Mouse (Mus musculus) bone marrow macrophage, adult 2 months (primary cell): Measurements from ENCODE around the gene Plbd2. TPM values are rescaled to one million over a fixed set of nuclear protein-coding genes. Genes with fewer than 3 reads are reported as not detected.

ENCODE experiments used
- H3K27ac ChIP-seq: 2 replicates; pipeline ENCODE4 v1.5.1; 2012; ENCODE audit warnings: low read depth, low read length; ENCODE audit not compliant: insufficient read depth
- H3K4me1 ChIP-seq: 2 replicates; pipeline ENCODE4 v1.6.1; 2012; ENCODE audit warnings: low read length; ENCODE audit not compliant: control insufficient read depth, insufficient read depth
- H3K4me3 ChIP-seq: 2 replicates; pipeline ENCODE4 v1.5.1; 2012; ENCODE audit warnings: mild to moderate bottlenecking, low read length, moderate library complexity; ENCODE audit not compliant: insufficient read depth
- CTCF ChIP-seq: IDR thresholded peaks from 2 replicates; pipeline ENCODE4 v1.5.1; 2012; ENCODE audit warnings: low read depth, mild to moderate bottlenecking, low read length, moderate library complexity
- POLR2A ChIP-seq: IDR thresholded peaks from 2 replicates; pipeline ENCODE4 v1.6.1; 2012; ENCODE audit warnings: mild to moderate bottlenecking, low read depth, low read length, borderline replicate concordance
- polyA plus RNA-seq: library from polyadenylated mRNA; stranded (reverse); fragments of >200 nt; gene quantifications from 2 replicates; pipeline ENCODE4 v1.2.4, GENCODE M21; 2012; ENCODE audit not compliant: missing spikeins, insufficient read depth, insufficient read length

Gene Plbd2
- polyA plus RNA-seq, 1 experiment, result 55.1 TPM

GRCm38 (mm10) chr5:120487844-120488243 is 15.6 kb downstream of the Plbd2 start:
- no peak for TF ChIP-seq CTCF
- TF ChIP-seq POLR2A, result no peak
- Histone ChIP-seq H3K27ac (no peak overlapping the region), H3K4me1 (no peaks in the 10 kb centered on the region), H3K4me3 (no peak overlapping the region)

- Histone ChIP-seq H3K4me3 (no peak overlapping the region), H3K4me1 (no peaks in the 10 kb centered on the region)
- TF ChIP-seq CTCF (no peak), POLR2A (no peak)
These were observed 20.0 kb downstream of the Plbd2 start for GRCm38 (mm10) chr5:120483399-120483798.

GRCm38 (mm10) chr5:120481205-120481604 is 22.2 kb downstream of the Plbd2 start:
- TF ChIP-seq POLR2A, result no peak
- no peak for TF ChIP-seq CTCF
- H3K4me1 ChIP-seq, result no peaks in the 10 kb centered on the region
- no peak overlapping the region for H3K27ac ChIP-seq
- H3K4me3 ChIP-seq, result no peak overlapping the region

More at GRCm38 (mm10) chr5:120483399-120483798, 20.0 kb downstream of the Plbd2 start:
- no peak overlapping the region for H3K27ac ChIP-seq

- no peaks in the 10 kb centered on the region for H3K4me1 ChIP-seq
- TF ChIP-seq POLR2A (no peak), CTCF (no peak)
- no peak overlapping the region for H3K27ac ChIP-seq
- no peak overlapping the region for H3K4me3 ChIP-seq
These were observed 23.9 kb downstream of the Plbd2 start for GRCm38 (mm10) chr5:120479538-120479937.

- H3K4me3 ChIP-seq, result no peak overlapping the region
- TF ChIP-seq POLR2A, result no peak
- TF ChIP-seq CTCF, result no peak
These were observed 25.4 kb downstream of the Plbd2 start for GRCm38 (mm10) chr5:120477993-120478392.

GRCm38 (mm10) chr5:120476296-120476695 is 27.1 kb downstream of the Plbd2 start, which contains the start of gene Sds:
TSS of gene Sds (plus strand) at chr5:120476526.
- Histone ChIP-seq H3K4me3 (no peak within 1 kb of the TSS), H3K27ac (no peak within 1 kb of the TSS), H3K4me1 (no peaks in the 10 kb centered on the region)
- TF ChIP-seq CTCF (no peak), POLR2A (no peak)

More at GRCm38 (mm10) chr5:120477993-120478392, 25.4 kb downstream of the Plbd2 start:
- Histone ChIP-seq H3K4me1 (no peaks in the 10 kb centered on the region), H3K27ac (no peak overlapping the region)

- Histone ChIP-seq H3K27ac (no peak overlapping the region), H3K4me1 (no peaks in the 10 kb centered on the region), H3K4me3 (no peak overlapping the region)
- no peak for TF ChIP-seq POLR2A
- TF ChIP-seq CTCF, result no peak
These were observed 27.6 kb downstream of the Plbd2 start for GRCm38 (mm10) chr5:120475861-120476260.

GRCm38 (mm10) chr5:120473361-120473760 is 30.1 kb downstream of the Plbd2 start:
- TF ChIP-seq CTCF (no peak), POLR2A (no peak)
- Histone ChIP-seq H3K27ac (no peak overlapping the region), H3K4me1 (no peaks in the 10 kb centered on the region), H3K4me3 (no peak overlapping the region)

GRCm38 (mm10) chr5:120472770-120473169 is 30.7 kb downstream of the Plbd2 start, which contains the start of gene Sdsl:
TSS of gene Sdsl (minus strand) at chr5:120472810.
- TF ChIP-seq CTCF (no peak), POLR2A (no peak)
- no peak within 1 kb of the TSS for H3K27ac ChIP-seq
- no peaks in the 10 kb centered on the region for H3K4me1 ChIP-seq
- H3K4me3 ChIP-seq, result no peak within 1 kb of the TSS

- no peaks in the 10 kb centered on the region for H3K4me1 ChIP-seq
- TF ChIP-seq CTCF (no peak), POLR2A (no peak)
- H3K27ac ChIP-seq, result no peak overlapping the region
- no peak overlapping the region for H3K4me3 ChIP-seq
These were observed 31.9 kb downstream of the Plbd2 start for GRCm38 (mm10) chr5:120471538-120471937.

- H3K27ac ChIP-seq, result no peak overlapping the region
- TF ChIP-seq CTCF (no peak), POLR2A (no peak)
- no peaks in the 10 kb centered on the region for H3K4me1 ChIP-seq
- no peak overlapping the region for H3K4me3 ChIP-seq
These were observed 34.6 kb downstream of the Plbd2 start for GRCm38 (mm10) chr5:120468830-120469229.
